Mouse (Mus musculus) ES-E14 (cell line): Measurements from ENCODE around the gene Nav1. TPM values are rescaled to one million over a fixed set of nuclear protein-coding genes. Genes with fewer than 3 reads are reported as not detected.

Experiments
- DNase-seq: peaks from one replicate; pipeline ENCODE4 v3.0.0-alpha.2; 2013; ENCODE audit warnings: low read depth, low spot score
- H3K27ac ChIP-seq: 2 replicates; pipeline ENCODE4 v1.5.1; 2012; ENCODE audit warnings: low read depth, mild to moderate bottlenecking, low read length, moderate library complexity, mixed read lengths; ENCODE audit not compliant: poor library complexity, insufficient read depth, severe bottlenecking
- H3K36me3 ChIP-seq: 2 replicates; pipeline ENCODE4 v1.6.1; 2012; ENCODE audit warnings: mild to moderate bottlenecking, low read length, moderate library complexity, mixed read lengths; ENCODE audit not compliant: control insufficient read depth, poor library complexity, insufficient read depth, severe bottlenecking
- H3K4me1 ChIP-seq, 2 experiments: fragments of 150-350 bp in 1 of 2; sonication (generic) in 1 of 2; 2 replicates each; pipeline ENCODE4 v1.6.1; 2012; ENCODE audit warnings: low read length in 2 of 2, mild to moderate bottlenecking in 1 of 2, mixed read lengths in 1 of 2; ENCODE audit not compliant: control insufficient read depth in 2 of 2, insufficient read depth in 2 of 2, poor library complexity in 1 of 2
- H3K4me3 ChIP-seq, 2 experiments: fragments of 150-350 bp in 1 of 2; sonication (generic) in 1 of 2; 2 replicates each; pipeline ENCODE4 v1.5.1; 2012; ENCODE audit warnings: low read length in 2 of 2, low read depth in 1 of 2, mild to moderate bottlenecking in 1 of 2, mixed read lengths in 1 of 2; ENCODE audit not compliant: insufficient read depth in 1 of 2, poor library complexity in 1 of 2, severe bottlenecking in 1 of 2
- H3K9ac ChIP-seq: 2 replicates; pipeline ENCODE4 v1.6.1; 2012; ENCODE audit warnings: low read depth, mild to moderate bottlenecking, low read length, mixed read lengths; ENCODE audit not compliant: poor library complexity, insufficient read depth, severe bottlenecking
- H3K9me3 ChIP-seq: fragments of 150-350 bp; sonication (generic); 2 replicates; pipeline ENCODE4 v1.6.1; 2012; ENCODE audit warnings: low read depth, mild to moderate bottlenecking, low read length; ENCODE audit not compliant: control insufficient read depth, insufficient read depth
- CHD2 ChIP-seq: IDR thresholded peaks from 2 replicates; pipeline ENCODE4 v1.6.1; 2014; ENCODE audit warnings: mild to moderate bottlenecking, low read depth, low read length, inconsistent platforms
- HCFC1 ChIP-seq: IDR thresholded peaks from 2 replicates; pipeline ENCODE4 v1.6.1; 2012; ENCODE audit warnings: low read length, inconsistent platforms, borderline replicate concordance; ENCODE audit not compliant: insufficient read depth
- MAFK ChIP-seq: IDR thresholded peaks from 2 replicates; pipeline ENCODE4 v1.6.1; 2014; ENCODE audit warnings: mild to moderate bottlenecking, low read depth, low read length, inconsistent platforms; ENCODE audit not compliant: insufficient read depth
- ZC3H11A ChIP-seq: IDR thresholded peaks from 2 replicates; pipeline ENCODE4 v1.6.1; 2012; ENCODE audit warnings: low read depth, mild to moderate bottlenecking, inconsistent platforms, low read length, borderline replicate concordance
- ZNF384 ChIP-seq: IDR thresholded peaks from 2 replicates; pipeline ENCODE4 v1.6.1; 2012; ENCODE audit warnings: low read depth, low read length, inconsistent platforms
- in situ Hi-C, 2 experiments: fragments of 600-800 bp; cut with MboI; formaldehyde crosslinking; loops; one replicate each; pipeline ENCODE4 v1.15.1; 2025; ENCODE audit warnings: low sequenced_read_pairs in 2 of 2, inconsistent platforms in 1 of 2; ENCODE audit not compliant: unreplicated experiment in 2 of 2
- total RNA-seq: library from RNA; depleted of rRNA; stranded (reverse); fragments of 300-350 nt; gene quantifications from 2 replicates; pipeline ENCODE4 v1.2.3, GENCODE M21; 2012

The Nav1 gene
- total RNA-seq, 1 experiment = 11.4 TPM

DNA sequence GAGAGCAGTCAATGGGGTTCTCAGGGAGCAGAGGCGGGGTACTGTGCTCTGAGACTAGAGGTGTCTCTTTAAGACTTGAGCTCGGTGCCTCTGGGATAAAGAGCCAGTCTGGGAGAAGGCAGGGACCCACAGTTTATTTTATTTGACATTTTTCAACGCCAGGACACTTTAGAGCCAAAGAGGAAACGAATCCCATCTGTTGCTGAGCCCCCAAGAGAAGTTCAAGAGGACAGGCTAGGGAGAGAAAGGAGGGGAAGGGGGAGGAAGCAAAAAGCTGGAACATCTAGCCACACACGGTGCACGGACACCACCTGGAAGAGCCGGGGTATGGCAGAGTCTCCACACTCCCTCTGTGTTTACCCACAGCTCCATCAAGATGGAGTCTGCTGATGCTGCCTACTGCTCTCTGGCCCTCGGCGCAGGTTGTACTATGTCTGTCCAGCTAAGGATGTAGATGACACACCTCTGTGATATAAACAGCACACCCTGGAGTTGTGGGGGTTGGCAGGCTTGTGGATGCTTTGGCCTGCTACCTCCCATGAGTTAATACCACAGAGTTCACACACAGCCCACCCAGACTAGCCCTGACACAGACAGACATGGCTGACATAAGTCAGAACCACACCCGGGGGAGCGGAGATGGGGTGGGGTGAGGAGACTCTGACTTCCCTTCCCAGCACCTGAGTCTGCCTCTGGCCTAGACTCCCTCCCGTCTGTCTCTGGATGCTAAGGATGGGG lies 83.1 kb downstream of the Nav1 start:
- Histone ChIP-seq H3K27ac (no peak overlapping the region), H3K9ac (no peak overlapping the region), H3K36me3 (peaks cover 2% of the 10 kb centered on the region; the same call in 1 of the 2 replicates), H3K9me3 (no peaks in the 10 kb centered on the region), H3K4me3 (no peak overlapping the region), H3K4me1 (peaks cover 0 to 6% of the 10 kb centered on the region in 2 experiments; a peak in 2 of 4 replicates)
- no peak for TF ChIP-seq MAFK
- no peak for TF ChIP-seq HCFC1
- no peak for DNase-seq
- in situ Hi-C loops = no loop called here

DNA sequence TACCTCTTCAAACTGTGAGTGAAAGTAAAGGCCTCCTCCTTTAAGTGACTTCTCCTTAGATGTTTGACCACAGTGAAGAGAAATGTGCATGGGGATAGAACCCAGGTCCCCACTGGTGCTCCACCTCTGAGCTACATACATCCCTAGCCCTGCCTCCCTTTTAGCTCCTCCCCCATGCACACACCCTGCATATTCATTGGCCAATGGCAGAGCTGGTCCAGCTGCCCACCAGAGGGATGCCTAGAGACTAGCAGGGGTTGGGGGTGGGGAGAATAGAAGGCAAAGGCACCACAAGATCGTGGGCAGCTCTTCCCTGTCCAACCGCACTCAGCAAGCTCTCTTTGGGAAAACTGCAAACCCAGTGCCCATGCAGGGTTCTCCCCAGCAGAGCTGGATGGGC lies 83.8 kb downstream of the Nav1 start:
- no peaks in the 10 kb centered on the region for H3K9me3 ChIP-seq
- in situ Hi-C loops = no loop called here
- H3K4me1 ChIP-seq = peaks cover 0 to 6% of the 10 kb centered on the region in 2 experiments; a peak in 2 of 4 replicates
- no peaks in the 10 kb centered on the region for H3K36me3 ChIP-seq
- DNase-seq = no peak
- no peak overlapping the region for H3K4me3 ChIP-seq
- H3K27ac ChIP-seq = no peak overlapping the region
- TF ChIP-seq HCFC1 (no peak), CHD2 (no peak), MAFK (no peak), ZC3H11A (no peak)
- H3K9ac ChIP-seq = no peak overlapping the region

DNA sequence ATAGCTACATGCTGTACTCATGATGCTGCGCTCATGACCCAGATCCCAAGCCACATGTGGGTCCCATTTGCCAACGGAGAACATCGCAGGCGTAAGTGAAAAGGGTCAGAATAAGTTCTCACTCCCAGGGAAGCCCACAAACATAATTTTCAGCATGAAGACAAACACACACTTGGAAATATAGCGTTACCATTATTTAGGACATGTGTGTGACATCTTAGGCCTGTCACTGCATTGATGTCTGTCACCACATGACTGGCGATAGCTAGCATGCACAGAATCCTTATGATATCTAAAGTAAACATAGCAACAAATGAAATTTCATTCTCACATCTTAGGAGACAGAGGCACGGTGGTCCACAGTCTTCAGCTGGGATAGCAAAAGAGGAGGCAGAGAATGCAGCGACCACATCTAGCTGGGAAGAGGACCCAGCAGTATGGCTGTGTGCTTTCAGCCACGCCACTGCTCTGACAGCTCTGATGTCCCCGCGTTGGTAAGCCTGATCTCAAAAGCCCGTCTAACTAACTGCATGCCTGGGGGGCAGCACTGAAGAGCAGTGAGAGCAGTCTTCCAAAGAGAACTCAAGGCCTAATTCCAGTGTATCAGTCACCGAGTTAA lies 86.4 kb downstream of the Nav1 start:
- Histone ChIP-seq H3K4me1 (peaks cover 0 to 6% of the 10 kb centered on the region in 2 experiments; a peak in 2 of 4 replicates), H3K4me3 (no peak overlapping the region), H3K27ac (no peak overlapping the region), H3K9me3 (no peaks in the 10 kb centered on the region), H3K9ac (no peak overlapping the region), H3K36me3 (no peaks in the 10 kb centered on the region)
- in situ Hi-C loops = no loop called here
- TF ChIP-seq MAFK = no peak
- TF ChIP-seq CHD2 = no peak
- no peak for TF ChIP-seq ZC3H11A
- TF ChIP-seq HCFC1 = no peak
- no peak for TF ChIP-seq ZNF384
- DNase-seq = no peak

- Histone ChIP-seq H3K4me3 (no peak overlapping the region), H3K36me3 (no peaks in the 10 kb centered on the region), H3K9me3 (no peaks in the 10 kb centered on the region), H3K9ac (no peak overlapping the region), H3K27ac (no peak overlapping the region), H3K4me1 (no peaks in the 10 kb centered on the region)
- in situ Hi-C loops = no loop called here
- DNase-seq = no peak
- TF ChIP-seq HCFC1 (no peak), ZC3H11A (no peak), CHD2 (no peak), ZNF384 (no peak), MAFK (no peak)
Measured at GRCm38 (mm10) chr1:135518661-135519060, 88.4 kb downstream of the Nav1 start.

GRCm38 (mm10) chr1:135517469-135517868 lies 89.6 kb downstream of the Nav1 start:
- no peak overlapping the region for H3K27ac ChIP-seq
- H3K4me1 ChIP-seq = no peaks in the 10 kb centered on the region
- no peaks in the 10 kb centered on the region for H3K36me3 ChIP-seq
- in situ Hi-C loops = no loop called here
- no peaks in the 10 kb centered on the region for H3K9me3 ChIP-seq
- no peak for DNase-seq
- no peak for TF ChIP-seq HCFC1
- no peak for TF ChIP-seq CHD2
- TF ChIP-seq ZNF384 = no peak
- no peak for TF ChIP-seq MAFK
- TF ChIP-seq ZC3H11A = no peak
- H3K9ac ChIP-seq = no peak overlapping the region
- H3K4me3 ChIP-seq = no peak overlapping the region
